Mouse (Mus musculus) right cerebral cortex, adult 2 months (tissue): ENCODE measurements around the gene Klf8.

Experiments used
- DNase-seq, 2 experiments: peaks; one replicate each; pipeline ENCODE4 v3.0.0; 2021 to 2022; ENCODE audit warnings: low spot score in 2 of 2

The Klf8 gene

GRCm38 (mm10) chrX:153439573-153439972 lies 202.3 kb downstream of the Klf8 start:
- DNase-seq: no peak

DNA sequence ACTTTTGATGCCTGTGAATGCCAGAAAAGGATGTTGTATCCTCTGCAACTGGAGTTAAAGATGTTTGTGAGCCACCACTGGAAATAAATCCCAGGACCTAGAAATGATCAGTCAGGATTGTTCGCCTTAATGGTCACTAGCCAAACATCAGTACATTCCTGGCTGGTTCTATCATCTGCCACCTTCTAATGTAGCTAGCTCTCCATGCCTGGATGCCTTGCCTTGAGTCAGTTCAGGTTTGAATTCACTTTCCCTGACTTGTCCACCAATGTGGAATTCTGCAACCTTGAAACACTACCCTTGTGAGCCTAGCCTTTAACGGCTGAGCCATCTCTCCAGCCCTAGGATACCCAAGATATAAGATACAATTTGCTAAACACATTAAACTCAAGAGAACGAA lies 202.8 kb downstream of the Klf8 start:
- no peak for DNase-seq
